Mouse (Mus musculus): ENCODE data around the gene Macf1.
"Not testable (repeated sequence)": the region's sequence is repeated elsewhere in the genome, so short reads cannot be mapped to it uniquely, and the experiment has no call there.

The Macf1 gene

DNA sequence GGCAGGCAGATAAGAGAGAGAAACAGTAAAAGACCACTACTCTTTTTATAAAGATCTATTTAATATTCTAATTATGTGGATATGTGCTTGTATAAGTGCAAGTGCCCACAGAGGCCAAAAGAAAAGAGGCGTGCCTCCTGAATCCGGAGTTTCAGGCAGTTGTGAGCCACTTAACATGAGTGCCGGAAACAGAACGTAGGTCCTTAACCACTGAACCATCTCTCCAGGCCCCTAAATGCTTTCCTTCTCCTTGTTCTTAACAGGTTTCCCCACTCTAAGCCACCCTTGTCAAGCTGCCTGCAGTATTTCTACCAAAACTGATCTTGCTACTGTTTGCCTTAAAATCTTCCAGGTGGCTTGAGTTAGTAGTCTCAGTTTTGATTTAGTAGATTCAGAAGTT is 123.3 kb downstream of the Macf1 start:
- no peak for DNase-seq (ENCODE audit: extremely low read depth, insufficient read length, low spot score)

DNA sequence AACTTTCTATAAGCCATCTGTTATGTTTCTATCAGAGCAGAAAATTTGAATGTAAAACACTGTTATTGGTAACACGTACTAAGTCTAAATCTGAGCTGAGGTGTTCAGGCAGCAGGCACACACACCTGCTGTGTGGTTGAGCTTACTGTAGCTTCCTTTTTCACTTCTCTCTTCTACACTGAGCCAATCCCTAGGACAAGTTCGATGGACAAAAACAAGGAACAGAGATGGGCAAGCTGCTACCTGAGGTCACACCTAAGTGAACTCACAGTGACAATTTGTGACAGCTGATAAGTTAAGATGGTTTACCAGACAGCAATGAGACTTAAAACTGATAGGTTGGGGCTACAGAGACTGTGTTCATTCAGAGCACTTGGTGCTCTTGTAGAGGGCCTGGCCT is 125.7 kb downstream of the Macf1 start:
- DNase-seq (ENCODE audit: extremely low read depth, insufficient read length, low spot score) = no peak

DNA sequence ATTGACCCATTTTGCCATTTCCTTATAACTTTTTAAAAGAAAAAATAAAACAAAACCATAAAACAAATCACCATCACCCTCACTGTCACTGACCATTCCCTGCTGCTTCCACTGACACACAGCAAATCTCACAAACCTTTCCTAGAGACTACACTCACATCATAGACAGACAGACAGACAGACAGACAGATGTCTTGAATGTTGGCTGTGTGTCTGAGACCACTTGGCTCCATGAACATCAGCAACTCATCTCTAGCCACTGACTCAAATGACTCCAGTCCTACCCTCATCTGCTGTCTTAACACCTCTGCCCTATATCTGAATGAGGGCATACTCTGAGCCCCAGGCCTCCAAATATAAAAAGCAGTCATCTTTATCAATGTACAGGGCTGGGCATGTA is 128.9 kb downstream of the Macf1 start:
- DNase-seq (ENCODE audit: extremely low read depth, insufficient read length, low spot score) = no peak

DNA sequence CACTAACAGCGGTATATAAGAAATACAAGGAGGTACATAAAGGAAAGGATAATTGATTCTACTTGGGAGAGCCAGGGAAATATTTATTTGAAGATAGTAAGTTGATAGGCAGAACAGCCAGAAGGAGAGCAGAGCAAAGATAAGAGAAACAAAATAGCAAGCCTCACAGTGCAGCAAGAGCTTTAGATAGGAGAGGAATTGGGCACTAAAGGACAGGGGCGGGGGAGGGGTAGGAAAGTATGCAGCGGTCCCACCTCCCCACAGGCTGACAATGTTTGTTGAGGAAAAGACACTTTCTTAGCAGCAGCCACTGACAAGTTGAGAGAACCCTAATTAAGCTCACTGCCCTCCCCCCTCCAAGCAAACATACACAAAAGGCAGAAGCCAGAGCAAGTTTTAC is 131.5 kb downstream of the Macf1 start:
- no peak for DNase-seq (ENCODE audit: extremely low read depth, insufficient read length, low spot score)

DNA sequence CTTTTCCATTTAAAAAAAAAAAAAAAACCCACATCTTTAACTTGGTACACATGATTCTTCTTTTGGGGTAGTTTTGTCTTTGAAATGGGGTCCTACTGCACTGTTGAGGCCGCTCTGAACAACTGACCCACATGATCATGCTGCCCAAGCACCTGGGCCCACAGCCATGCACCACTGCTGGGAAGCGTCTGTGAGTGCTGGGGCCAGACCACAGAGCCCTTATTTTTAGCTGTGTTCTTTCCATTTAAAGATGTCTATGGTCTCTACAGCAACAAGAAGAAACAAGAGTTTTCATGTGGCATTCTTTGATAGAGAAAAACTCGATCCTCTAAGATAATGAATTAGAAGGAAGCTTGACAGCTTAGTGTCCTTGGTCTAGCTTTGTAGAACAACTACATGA is 135.8 kb downstream of the Macf1 start:
- DNase-seq (ENCODE audit: extremely low read depth, insufficient read length, low spot score) = no peak

DNA sequence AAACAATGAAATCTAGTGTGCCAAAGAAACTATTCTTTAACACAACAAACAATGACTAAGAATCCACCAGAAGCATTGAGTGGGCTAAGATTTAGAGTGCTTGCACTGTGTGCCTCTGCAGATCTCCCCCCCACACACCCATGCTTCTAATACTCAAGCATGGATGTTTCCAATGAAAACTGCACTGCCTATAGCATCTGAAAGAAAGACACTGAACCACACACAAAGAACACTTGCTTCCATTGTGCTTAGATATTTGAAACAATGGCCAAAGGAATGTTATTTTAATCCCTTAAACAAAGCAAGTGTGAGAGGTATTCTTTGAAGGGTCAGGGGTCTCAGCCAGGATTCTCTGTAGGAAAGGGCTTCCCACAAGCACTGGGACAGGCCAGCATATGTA is 140.5 kb downstream of the Macf1 start:
- DNase-seq (ENCODE audit: extremely low read depth, insufficient read length, low spot score) = no peak

DNA sequence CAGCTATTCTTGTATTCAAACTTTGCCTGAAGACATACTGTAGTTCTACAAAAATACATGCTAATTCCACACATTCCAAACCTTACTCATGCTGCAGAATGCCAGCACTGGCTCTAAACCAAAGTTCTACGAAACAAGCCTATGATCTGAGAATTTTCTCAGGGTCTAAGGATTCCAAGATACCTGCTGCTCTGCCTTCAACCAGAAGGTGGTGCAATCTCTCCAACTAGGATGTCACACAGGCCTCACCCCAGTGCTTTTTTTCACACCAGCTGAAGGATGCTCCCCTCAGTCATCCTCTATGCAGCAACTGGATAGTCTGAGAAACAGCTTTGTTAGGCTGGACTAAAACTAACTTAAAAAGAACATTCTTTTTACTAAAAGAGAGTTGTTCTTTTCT is 148.9 kb downstream of the Macf1 start:
- DNase-seq (ENCODE audit: extremely low read depth, insufficient read length, low spot score) = peak; percentile 45

DNA sequence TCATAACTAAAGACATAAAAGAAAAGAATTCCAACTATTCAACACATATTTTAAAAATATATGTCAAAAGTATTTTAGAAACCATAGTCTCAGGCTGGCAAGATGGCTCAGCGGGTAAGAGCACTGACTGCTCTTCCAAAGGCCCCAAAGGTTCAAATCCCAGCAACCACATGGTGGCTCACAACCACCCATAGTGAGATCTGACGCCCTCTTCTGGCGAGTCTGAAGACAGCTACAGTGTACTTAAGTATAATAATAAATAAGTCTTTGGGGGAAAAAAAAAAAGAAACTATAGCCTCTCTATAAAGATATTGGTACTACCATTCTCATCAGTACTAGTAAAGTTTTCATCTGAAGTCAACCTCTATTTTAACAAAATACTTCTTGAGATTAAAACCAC is 152.2 kb downstream of the Macf1 start:
- no peak for DNase-seq (ENCODE audit: extremely low read depth, insufficient read length, low spot score)

DNA sequence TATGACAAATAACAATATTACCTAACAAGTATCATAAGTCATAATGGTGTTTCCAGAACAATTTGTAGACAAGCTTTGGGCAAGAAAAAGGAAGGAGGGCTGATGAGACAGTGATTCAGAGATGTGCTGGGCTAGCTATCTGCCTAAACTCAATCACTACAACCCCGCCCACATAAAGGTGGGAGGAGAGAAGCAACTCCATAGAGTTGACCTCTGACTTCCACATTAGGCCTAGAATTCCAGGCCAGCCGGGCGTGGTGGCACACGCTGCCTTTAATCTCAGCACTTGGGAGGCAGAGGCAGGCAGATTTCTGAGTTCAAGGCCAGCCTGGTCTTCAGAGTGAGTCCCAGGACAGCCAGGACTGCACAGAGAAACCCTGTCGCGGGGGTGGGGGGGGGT is 153.2 kb downstream of the Macf1 start:
- DNase-seq (ENCODE audit: extremely low read depth, insufficient read length, low spot score) = no peak

DNA sequence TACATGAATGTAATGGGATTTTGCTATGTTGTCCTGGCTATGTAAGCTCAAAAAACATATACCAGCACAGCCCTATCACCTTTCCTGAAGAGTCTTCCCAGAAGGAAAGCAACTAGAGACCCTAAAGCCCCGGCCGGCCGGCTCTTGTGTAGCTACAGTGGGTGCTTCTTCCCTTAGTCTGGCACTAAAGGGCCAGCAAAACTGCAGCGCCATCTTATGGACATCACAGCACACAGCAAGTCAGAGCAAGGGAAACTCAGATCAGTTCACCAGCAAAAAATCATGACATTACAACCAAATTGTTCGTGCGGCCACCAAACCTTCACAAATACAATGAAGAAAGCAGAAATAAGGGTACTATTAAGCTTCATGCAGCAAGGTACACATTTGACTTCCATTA is 154.9 kb downstream of the Macf1 start:
- DNase-seq (ENCODE audit: extremely low read depth, insufficient read length, low spot score) = no peak

DNA sequence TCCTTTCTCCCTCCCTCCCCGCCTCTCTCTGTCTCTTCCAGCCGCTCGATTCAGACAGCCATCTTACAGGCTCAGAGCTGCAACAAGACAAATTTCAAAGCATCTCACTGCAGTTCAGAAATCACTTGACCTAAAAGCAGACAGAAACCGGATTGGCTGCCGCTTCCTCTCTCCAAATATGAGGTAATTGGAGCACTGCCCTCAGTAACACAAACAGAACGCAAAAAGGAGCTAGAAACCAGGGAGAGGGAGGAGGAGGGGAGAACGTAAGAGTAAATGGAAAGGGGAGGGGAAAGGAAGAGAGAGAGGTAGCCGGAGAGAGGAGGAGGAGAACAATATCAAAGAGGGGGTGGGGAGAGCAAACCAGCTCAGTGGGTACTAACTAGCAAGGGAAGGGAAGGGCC is 156.6 kb downstream of the Macf1 start:
- DNase-seq (ENCODE audit: extremely low read depth, insufficient read length, low spot score) = no peak

DNA sequence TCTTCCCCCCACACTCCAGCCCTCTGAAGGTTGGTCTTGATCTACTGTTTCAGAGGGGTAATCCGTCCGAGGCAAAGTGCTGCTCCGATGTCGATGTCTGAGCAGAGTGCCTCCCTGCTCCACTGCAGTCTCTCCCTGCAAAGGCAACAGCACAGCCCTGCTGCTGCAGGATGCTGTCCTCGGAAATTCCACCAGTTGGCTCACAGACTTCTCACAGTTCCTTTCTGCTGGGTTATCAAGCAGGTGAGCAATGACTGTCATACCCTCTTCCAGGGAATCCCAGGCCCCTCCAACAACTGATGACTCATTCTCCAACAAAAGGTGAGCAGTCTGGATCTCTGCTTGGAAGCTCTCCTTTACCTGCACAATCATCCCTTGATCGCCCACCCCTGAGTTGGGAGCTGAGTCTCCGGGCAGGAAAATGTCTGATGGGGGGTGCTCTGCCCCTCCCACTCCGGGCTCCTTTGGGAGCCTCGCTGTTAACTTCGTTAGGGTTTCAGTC is 157.3 kb downstream of the Macf1 start:
- DNase-seq (ENCODE audit: extremely low read depth, insufficient read length, low spot score) = no peak

DNA sequence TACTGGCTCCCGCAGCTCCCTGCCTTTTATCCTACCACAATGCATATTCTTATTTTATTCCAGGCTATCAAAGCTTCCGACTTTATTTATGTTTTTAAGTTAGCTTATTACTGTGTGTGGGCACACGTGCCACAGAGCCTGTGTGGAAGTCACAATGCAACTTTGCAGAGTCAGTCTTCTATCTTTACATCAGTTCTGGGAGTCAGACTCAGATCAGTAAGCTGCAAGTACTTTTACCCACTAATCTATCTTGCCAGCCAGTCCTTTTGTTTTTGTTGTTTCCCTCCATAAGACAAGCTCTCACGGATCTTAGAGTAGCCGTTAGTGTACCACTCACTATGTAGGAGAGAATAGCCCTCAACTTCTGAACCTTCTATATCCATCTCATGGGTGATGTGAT is 159.4 kb downstream of the Macf1 start:
- DNase-seq (ENCODE audit: extremely low read depth, insufficient read length, low spot score) = no peak

DNA sequence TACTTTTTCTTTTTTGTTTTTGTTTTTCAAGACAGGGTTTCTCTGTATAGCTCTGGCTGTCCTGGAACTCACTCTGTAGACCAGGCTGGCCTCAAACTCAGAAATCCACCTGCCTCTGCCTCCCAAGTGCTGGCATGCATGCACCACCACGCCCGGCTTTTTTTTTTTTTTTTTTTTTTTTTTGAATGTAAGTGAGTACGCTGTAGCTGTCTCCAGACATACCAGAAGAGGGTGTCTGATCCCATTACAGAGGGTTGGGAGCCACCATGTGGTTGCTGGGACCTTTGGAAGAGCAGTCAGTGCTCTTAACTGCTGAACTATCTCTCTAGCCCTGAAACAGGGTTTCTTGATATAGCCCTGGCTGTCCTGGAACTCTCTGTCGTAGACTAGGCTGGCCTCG is 164.0 kb downstream of the Macf1 start:
- not testable (repeated sequence) for DNase-seq (ENCODE audit: extremely low read depth, insufficient read length, low spot score)

DNA sequence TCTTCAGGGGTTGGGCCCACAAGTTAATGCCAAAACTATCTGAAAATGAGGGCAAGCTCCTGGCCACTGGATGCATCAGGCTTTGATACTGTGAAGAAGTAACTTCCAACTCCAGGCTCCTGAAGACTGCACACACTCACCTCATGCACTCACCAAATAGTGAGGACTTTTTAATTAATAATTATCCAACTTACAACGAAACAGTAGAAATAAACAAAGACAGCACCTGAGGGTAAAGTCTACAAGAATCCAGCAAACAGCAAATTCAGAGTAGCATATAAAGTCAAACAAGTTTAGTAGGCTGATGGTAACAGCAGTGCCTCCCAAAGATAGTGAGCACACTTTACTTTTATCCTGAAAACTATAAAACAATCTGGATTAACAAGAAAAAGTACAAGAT is 168.5 kb downstream of the Macf1 start:
- DNase-seq (ENCODE audit: extremely low read depth, insufficient read length, low spot score) = no peak

DNA sequence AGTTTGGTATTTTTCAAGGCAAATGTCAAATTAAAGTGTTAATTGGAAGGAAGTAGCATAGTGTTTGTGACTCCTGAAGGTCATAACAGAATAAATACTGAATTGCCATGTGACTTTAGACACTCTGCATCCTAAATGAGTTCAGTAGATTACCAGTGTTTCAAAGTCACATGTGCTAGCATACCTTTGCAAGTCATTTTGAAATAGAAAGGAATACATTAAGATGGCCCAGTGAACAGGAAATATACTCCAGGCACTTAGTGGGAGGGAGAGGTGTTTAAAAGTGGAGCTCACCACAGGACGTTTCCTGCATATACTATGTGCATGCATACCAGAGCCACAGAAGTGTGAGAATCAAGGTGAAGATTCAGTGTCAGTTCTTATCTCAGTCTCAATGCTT is 174.0 kb downstream of the Macf1 start:
- no peak for DNase-seq (ENCODE audit: extremely low read depth, insufficient read length, low spot score)

DNA sequence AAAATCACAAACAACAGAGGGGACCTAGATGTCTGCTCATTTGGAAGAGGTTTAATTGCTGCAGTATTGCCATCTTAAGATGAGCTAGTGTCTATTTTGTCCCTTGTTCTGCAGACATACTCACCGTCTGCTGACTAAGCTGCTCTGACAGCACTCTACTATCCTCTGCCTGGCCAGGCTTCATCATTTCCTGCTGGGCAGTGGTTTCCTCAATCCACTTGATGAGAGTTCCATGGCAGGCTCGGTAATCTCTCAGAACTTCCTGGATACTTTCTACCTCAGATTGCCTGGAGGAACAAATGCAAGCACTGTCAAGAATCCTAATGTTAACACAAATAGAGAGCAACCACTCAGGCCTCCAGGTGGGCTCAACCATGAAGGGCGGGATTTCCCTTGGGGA is 195.1 kb downstream of the Macf1 start:
- DNase-seq (ENCODE audit: extremely low read depth, insufficient read length, low spot score) = no peak

DNA sequence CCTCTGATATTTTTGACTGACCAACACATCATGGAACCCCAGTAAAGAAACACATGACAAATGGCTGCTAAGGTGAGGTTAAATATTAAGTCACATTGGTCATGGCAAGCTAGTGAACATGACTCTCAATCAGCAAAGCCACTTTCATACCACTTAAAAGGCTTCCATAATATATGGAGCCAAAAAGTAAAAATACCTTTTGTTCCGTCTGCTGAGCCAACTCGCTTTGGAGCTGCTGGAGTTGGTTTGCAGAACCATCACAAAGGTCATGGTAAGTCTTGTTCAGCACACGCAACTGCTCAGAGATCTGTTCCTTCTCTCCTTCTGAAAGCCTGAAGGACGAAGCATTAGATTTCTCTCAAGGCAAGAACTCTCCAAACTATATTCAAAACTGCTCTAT is 204.2 kb downstream of the Macf1 start:
- DNase-seq (ENCODE audit: extremely low read depth, insufficient read length, low spot score) = no peak

DNA sequence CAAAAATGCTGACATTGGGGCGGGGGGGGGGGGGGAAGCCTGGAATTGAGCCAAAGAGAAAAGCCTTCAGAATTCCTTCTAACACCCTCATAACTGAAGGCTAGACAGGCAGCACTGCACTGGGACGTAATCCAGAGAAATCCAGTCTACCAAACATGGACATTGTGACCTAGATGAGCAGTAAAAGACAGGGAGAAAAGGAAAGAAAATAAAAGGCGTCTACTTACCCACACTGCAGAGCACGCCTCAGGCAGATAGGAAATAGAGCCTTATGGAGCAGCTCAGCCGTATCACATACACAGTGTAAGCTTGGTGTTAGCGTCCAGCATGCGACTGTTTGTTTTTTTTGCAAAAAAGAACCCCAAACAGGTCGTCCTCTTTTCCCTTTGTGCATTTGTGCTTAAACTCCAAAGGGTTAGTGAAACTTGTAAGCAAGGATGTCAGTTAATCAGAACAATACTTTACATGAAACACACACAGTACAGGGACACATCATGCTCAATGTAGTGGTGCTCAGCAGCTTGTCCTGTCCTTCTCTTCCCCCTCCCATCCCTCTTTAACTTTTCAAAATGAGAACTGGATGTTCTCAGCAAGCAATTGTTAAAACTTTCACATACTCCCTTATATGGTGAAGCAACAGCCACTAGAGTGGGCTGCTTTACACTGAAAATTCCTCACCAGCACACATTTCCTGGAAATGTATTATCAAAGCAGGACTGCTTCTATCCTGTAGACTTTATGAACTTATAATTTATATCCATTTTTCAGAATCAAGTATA is 205.3 kb downstream of the Macf1 start:
- no peak for DNase-seq (ENCODE audit: extremely low read depth, insufficient read length, low spot score)

DNA sequence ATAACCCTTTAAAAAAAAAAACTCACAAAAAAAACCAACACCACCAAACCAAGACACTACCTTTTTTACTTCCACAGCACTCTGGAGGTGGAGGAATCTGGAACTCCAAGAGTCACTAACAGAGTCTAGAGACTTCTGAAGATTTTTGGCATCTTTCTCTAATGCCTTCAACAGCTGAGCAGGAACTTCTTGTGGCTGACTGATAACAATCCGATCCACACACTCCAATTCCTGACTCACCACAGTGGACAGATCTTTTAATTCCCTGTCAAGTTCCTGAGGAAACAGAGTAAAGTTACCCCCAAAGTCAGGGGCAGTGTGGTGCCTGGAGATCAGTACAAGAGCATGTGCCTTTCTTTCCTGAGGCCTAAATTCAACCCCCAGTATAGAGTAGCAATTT is 218.4 kb downstream of the Macf1 start:
- DNase-seq (ENCODE audit: extremely low read depth, insufficient read length, low spot score) = no peak

DNA sequence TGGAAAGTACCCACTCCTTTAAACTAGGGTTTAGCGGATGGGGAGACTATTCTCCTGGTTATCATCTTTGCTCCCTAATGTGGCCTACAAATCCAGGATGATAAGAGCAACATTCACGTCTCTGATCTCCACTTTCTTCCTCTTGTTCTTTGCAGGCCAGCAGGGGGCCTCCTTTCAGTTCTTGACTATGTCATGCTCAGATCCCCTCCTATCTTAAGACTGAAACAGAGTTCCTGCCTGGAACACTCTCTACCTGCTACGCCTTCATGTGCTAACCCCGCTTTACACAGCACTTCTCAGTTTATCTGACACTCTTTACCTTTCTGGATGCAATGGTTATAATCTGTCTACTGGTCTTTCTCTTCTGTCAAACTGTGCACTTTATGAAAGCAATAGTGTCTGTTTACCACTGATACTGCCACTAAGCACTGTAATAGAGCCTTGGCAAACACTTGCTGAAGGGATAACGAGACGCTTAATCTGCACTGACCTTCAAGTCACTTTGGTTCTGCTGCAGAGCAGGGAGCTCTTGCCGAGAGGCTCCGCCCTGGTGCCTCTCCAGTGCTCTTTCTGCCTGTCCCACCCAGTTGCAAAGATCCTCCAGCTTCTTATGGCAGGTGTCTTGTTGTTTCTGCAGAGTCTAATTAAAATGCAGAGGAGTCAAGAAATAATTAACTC is 223.4 kb downstream of the Macf1 start:
- no peak for DNase-seq (ENCODE audit: extremely low read depth, insufficient read length, low spot score)

DNA sequence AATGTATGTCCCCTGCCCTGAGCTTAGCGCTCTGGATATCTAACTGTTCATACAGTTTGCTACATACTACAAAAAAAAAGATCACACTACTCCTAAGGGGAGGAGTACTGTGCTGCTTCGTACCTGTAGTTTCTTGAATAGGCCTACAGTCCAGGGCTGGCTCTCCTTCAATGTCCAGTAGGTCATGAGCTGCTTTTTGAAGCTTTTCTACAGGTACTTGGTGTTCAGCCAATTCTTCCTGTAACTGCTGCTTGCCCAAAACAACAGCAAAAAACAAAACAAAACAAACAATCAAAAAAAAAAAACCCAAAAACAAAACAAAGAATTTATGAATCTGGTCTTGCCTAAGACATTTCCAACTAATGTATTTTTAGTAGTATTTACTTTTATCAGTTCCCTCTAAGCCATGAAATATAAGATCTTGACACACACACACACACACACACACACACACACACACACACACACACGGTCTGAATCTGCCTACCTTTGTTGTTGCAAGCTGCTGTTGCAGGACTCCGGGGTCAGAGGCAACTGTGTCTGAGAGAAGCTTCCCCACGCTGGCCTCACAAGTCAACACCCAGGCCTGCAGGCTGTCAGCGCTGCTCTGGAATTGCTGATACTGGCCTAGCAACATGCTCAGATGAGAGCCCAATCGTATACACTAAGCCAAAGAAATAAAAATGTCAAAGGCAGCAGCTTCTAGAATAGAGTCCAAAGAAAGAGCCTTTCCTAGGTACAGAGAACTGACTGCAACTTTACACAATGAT is 229.1 kb downstream of the Macf1 start:
- DNase-seq (ENCODE audit: extremely low read depth, insufficient read length, low spot score) = no peak
